Mouse (Mus musculus) cerebral cortex, adult 2 months (tissue): Measurements from ENCODE around the gene Robo2.

Experiments used
- WGBS: fragments of 180-500 bp; shearing (Covaris S2); methylation state at CpG from one replicate; pipeline ENCODE4 v1.1.7; 2018; 5-methylcytosine and 5-hydroxymethylcytosine counted together

Robo2 gene

DNA sequence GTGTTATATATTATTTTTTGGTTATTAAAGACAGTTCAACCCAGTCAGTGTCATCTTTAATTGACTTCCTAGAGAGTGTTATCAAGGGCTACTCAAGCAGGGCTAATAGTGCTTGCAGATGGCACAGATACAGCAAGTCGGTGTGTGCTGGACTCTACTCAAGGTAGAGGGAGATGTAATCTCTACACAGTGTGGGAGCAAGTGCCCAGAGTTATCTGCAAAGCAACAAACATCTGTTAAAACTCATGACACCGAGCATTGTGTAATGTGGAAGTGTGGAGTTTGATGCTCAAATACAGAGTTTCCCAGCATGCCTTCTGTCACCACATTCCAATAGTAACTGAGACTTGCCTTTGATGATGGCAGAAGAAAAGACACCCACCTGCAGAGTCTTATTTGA lies 345.7 kb downstream of the Robo2 start:
- WGBS = 69% methylated on average over 2 of the region's 2 CpGs

DNA sequence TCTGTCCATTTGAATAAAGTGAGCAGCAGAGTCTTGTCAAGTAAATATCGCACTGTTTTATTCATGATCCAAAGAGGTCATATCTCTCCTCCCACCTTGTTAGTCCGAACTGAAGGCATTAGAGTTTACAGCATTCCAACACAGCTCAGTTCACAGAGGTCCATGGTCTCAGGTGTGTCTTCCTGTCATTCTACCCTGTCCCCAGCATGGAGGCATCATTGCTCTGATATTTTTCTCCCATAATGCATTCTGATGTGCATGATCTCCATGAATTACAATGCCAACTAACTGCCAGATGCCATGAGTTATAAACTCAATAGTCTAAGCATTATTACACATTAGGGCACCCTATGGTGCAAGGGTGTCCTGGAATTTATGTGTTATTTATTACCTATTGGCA lies 354.7 kb downstream of the Robo2 start:
- WGBS = 89% methylated on average over 2 of the region's 2 CpGs

DNA sequence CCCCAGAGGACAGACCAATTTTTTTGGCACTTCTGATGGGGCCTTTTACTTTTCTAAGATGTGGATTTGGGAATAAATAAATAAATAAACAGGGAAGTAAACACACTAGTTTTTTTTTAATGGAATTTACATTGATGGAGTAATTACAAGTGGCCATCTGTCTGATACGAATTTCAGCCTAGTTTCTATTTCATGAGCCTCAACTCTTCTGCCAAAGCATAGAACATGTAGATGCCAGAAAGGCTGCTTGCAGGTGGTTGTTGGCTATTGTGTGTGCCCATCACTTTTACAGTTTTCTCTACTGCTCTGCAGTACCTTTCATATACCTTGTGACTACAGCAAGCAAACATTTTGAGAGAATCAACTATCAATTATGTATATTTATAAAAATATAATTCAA lies 355.4 kb downstream of the Robo2 start:
- WGBS = 55% methylated on average over 1 of the region's 1 CpGs

DNA sequence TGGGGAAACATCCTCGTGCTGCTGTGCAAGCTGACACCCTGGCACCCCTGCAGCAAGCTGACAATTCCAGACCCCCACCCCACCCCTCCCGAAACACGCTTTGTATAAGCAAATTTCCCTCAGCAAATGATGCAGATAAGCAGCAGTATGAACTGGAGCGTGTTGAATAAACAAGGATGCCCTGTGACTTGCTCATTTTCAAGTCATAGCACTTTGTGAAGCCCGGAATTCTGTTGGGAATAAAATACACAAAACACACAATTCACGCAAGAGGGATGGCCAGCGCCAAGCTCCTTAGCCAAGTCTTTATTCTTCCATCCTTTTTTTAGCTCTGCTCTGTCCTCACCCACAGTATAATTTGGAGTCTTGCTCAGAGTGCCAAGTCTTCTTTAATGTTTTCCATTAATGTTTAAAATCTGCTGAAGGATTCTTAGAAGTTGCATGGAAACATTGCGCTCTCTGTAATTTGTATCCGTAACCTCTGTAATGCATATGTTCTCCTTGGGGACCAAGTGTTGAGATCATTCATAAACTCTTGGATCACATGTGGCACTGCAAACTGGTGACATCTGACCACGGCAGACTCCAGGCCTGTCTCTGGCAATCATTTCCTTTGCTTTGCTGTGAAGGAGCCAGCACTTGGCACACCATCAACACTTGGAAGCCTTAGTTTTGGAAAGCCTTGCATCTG lies 356.4 kb downstream of the Robo2 start:
- WGBS = 27% methylated on average over 10 of the region's 10 CpGs

DNA sequence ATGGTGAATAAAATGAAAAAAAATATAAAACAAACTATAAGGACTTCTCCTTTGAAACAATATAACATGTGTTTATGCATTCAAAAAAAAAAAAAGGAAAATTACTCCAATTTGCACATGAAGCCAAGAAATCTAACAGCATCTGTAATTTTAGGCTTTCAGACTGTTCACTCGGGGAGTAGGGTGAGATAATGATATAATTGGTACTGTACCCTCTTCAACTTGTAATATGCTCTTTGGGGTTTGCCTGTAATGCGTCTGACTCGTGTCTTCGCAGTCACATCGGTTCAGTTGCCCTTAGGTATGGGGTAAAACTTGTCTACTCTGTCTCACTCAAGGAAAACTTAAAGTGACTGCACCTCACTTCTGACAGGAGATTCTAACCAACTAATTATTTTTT lies 362.2 kb downstream of the Robo2 start:
- 71% methylated on average over 5 of the region's 5 CpGs for WGBS

DNA sequence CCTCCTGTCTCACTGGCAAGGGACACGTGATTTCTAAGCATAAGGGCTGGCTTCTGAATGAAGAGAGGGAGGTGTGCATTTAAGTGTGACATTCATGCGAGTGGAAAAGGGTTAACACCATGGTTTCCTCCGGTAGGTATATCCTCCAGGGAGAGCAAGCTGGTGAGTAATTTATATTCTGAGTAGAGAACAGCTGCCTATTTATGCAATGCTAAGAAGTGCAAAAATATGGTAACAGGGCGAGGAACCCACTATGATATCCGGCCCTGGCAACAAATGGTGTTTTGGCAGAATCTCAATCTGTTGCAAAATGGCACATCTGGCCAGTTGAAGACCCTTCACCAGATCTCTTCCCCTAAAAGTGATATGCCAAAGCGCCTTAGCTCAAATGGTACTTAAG lies 362.6 kb downstream of the Robo2 start:
- 50% methylated on average over 6 of the region's 6 CpGs for WGBS

DNA sequence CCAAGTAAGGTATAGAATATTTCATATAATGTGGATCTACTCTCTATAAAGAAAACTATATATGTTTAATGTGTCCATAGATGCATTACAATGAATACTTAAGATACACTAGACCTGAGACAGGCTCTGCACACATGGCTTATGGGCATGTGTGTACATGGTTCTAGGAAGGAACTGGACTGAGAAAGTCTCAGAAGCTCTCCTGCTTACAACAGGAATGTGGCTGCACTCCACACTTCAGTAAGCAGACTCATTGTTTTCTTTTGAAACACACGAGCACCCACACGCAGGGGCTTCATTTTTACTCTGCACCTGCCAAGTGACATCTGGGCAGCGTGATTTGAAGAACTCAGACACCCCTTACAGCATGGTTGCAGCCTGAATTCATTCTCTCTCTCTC lies 364.4 kb downstream of the Robo2 start:
- 42% methylated on average over 3 of the region's 3 CpGs for WGBS

DNA sequence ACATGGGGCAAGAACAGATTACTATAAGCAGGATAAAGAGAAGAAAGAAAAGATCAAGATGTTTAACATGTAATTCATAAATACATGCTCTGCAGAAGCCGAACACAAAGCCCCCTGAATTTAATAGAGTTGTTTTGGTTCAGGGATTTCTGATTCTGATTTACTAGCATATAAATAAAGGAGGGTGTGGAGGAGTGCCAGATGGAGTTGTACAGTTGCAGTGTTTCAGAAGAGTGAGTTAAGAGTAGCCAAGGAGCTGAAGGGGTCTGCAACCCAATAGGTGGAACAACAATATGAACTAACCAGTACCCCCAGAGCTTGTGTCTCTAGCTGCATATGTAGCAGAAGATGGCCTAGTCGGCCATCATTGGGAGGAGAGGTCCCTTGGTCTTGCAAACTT lies 370.8 kb downstream of the Robo2 start:
- WGBS = 82% methylated on average over 2 of the region's 2 CpGs

DNA sequence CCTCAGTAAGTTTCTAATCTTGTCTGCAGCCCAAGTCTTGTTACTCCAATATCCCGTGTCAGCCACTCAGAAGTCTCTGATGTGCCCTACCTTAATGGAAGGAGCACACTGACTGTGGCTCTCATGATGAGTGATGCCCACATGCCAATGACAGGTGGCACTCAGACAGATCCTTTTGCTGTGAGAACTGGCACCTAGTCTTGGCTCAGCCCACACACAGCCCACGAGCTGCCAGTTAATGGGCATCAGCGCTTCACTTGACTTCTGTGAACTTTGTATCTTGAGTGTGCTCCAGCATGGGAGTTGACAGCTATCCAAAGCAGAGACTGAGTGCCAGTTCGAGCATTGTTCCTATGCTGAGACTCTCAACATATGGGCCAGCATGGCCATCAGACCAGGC lies 383.8 kb downstream of the Robo2 start:
- 63% methylated on average over 4 of the region's 4 CpGs for whole genome bisulfite sequencing

DNA sequence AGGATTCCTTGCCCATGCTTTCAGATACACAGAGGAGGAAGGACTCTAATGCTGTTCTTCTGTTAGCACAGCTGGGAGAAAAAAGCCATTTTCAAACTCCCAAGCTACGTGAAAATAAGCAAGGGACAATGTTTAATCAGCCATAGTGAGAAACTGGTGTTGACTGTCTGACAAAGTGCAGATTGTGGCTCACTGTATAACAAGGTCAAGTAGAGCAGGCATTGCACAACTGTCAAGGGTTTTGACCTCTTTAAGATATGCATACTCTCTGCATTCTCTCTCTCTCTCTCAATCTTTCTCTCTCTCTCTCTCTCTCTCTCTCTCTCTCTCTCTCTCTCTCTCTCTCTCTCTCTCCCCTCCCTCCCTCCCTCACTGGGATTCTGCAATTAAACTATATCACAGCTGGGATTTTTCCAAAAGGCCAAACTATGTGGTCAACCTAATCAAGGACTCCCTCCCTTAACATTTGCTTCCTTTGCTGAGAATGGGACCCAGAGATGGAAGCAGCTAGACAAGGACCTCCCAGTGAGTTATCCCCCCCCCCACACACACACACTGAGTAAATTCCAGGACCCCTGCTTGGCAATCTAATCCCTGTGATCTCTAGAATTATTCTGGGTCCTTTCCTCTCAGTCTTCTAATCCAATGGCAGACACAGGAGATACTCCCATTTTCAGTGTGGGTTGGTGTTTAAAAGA lies 389.2 kb downstream of the Robo2 start:
- 56% methylated on average over 1 of the region's 1 CpGs for WGBS

DNA sequence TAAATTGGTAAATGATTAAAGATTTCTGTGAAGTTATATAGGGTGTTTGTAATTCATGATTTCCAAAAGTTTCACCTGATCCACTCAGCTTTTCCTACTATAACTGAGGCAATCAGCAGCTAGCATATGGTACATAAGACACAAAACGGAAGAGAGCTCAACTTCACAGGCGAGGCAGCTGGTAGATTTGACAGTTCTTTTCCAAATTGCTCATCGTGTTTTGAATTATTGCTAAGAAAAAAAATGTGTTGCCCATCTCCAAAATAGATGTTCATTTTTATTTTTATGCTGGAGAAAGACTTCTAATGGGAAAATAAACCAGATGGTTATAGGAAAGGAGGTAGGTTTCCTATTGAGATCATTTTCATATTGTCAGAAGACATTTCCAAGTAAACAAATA lies 405.9 kb downstream of the Robo2 start:
- 41% methylated on average over 3 of the region's 3 CpGs for WGBS

DNA sequence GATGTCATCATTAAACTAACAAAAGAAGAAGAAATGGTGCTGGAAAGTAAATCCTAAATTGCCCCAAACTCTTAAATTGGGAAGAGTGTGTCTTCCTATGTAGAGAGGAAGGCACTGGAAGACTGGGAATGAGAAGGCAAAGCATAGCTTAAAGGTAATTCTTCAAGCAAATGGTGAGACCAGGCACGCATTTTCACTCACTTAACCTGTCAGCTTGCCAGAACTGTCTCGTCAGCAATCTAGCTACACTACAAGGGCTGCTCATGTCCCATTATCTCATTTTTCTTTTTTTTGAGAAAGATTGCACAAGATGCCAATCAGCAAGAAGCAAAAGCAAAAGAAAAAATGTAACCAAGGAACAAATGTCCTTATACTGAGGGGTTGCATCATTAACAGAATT lies 410.3 kb downstream of the Robo2 start:
- WGBS = 69% methylated on average over 2 of the region's 2 CpGs

DNA sequence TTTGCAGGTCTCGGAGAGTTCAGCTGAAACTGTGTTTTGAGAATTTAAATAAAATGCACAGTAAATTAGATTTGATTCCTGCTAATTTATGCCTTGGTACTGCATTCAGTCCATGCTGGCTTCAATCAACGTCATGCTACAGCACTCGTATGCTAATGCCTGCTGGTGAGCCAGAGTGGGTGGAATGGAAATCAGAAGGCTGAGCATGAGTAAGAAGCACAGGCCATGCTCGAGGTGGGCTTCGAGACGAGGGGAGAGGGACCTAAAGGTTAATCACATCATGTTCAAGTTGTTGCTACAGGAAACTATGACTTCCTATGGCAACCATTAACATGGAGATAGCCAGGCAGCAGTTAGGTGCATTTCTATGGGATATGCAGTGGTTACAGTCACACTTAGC lies 420.4 kb downstream of the Robo2 start:
- 43% methylated on average over 6 of the region's 6 CpGs for WGBS

DNA sequence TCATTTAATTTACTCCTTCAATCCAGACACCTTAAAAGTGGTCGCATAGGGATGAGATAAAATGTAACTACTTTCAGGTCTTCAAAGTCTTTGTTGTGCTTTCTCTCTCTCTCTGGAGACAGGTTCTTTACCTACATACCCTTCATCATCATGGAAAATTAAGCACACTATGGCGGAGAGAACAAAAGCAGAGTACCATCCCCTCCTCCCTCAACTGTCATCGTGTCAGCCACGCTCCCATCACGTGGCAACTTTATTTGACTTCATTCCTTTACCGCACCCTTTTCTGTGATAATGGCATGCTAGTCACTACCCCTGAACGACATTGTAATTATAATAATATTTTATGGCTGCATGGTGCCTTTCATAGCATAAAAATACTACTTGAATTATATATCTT lies 442.1 kb downstream of the Robo2 start:
- WGBS = 91% methylated on average over 7 of the region's 7 CpGs

DNA sequence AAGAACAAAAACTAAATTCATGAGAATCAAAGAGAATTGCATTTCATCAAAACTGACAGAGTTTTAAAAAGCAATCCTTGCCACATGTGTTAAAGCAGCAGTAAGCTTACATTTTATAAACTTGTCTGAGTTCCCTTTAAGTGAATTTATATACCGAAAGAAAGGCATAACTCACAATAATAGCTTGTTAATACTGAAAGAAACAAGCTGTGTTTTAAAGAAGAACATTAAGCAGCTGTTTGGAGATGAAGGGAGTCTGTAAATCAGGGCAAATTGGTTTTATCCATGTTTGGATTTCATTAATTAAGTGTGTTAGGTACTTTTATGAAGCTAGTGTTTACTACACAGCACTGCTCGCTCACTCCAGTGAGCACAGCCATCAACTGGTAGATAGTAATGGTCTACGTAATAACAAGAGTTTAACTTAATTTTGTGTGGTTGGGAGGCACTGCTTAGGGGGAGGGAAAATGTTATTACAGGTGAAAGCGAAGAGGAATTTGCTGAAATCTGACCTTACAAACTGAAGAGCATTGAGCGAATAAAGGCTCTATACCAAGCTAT lies 447.2 kb downstream of the Robo2 start:
- 89% methylated on average over 5 of the region's 5 CpGs for WGBS

DNA sequence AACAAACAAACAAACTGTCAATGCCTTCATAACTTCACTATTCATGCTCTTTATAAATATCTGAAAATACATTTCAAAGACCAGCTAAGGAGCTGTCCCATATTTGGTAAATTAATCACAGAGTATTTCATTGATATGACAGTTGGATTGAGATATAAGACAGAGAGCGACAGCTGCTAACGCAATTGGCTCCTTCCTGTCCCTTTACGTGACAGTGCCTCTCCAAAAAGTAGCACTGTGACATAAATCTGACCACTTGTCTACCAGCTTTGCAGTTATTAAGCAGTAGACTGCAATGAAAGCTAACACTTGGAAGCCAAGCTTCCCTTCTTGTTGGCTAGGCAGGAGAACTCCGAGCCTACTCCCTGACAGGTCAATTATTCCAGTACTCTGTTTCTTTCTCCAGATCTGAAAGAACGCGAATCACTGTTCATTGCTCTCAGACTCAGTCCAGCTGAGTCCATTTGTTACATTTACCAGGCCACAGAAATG lies 452.1 kb downstream of the Robo2 start:
- 72% methylated on average over 6 of the region's 6 CpGs for WGBS

DNA sequence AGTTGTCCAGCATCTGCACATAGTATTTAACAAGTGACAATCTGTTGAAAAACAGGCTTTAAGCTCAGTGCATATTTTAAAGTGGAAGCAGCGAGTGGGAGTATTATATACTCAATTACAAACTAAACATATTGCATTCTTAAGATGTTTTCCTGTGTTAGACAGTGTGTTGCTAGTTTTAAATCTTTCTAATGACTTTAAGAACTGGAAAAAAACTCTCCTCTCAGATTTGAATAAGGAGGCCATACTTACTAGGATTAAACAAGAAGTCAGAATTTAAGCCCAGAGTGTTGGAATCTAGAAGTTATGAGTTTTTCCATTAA lies 453.1 kb downstream of the Robo2 start:
- WGBS = 77% methylated on average over 1 of the region's 1 CpGs

DNA sequence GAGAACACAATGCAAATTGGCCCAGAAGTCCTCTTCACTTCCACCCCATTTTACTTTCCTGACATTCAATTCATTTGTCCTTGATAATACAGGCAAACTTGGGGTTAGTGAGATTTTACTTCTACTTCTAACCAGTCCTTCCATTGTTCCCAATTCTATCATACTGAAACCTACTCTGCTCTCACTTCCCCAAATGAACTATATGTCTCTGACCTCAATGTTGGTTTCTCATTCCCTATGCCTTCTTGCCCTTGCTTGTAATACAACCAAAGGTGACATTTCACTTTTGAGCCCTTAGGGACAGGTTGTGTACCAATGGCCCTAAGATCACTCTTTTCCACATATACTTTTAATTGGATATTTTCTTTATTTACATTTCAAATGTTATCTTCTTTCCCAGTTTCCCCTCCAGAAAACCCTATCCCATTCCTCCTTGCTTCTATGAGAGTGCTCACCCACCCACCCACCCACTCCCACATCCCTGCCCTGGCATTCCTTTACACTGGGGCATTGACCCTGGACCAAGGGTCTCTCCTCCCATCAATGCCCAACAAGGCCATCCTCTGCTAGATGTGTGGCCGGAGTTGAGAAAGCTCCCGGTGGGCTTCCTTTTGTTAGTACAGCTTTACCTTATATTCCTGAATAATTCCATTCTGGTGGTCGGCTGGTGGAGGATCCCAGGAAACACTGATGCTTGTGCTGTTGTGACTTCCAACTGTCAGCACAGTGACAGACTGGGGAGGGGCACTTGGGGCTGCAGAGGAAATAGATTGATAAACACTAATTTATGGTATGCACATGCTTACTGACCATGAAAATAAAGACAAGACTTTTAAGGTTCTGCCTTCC lies 453.7 kb downstream of the Robo2 start:
- WGBS = 77% methylated on average over 3 of the region's 3 CpGs

DNA sequence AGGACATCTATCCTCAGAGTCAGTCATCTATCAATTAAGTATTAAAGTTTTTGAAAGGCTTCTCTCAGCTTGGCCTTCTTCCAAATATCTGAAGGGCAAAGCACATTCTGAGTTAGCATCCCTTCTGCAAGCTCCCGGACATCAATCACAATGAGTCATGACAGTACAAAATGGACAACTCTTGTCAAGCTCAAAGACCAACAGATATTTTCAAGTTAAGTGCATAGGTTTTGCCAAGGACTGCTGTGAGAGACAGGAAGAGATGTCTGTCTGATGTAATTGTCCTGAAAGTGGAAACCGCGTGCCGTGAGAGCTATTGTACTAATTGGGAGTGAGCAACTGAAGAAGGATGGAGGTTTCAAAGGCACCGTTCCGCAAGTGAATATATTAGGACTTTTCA lies 465.5 kb downstream of the Robo2 start:
- WGBS = 86% methylated on average over 6 of the region's 6 CpGs

DNA sequence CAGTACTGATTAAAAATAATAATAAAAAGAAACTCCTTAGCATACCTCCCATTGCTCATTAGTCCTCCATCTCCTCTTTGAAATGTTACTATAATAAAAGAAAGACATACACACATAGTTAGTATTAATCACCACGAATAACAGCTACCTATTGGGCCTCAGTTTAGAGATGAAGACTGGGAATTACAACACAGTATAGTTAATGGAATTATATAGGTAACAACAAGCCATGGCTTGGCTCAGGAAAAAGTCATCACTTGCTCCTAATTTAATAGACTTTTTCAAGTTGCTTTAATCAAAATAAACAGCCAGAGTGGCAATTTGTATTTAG lies 471.4 kb downstream of the Robo2 start:
- WGBS = 48% methylated on average over 1 of the region's 1 CpGs

DNA sequence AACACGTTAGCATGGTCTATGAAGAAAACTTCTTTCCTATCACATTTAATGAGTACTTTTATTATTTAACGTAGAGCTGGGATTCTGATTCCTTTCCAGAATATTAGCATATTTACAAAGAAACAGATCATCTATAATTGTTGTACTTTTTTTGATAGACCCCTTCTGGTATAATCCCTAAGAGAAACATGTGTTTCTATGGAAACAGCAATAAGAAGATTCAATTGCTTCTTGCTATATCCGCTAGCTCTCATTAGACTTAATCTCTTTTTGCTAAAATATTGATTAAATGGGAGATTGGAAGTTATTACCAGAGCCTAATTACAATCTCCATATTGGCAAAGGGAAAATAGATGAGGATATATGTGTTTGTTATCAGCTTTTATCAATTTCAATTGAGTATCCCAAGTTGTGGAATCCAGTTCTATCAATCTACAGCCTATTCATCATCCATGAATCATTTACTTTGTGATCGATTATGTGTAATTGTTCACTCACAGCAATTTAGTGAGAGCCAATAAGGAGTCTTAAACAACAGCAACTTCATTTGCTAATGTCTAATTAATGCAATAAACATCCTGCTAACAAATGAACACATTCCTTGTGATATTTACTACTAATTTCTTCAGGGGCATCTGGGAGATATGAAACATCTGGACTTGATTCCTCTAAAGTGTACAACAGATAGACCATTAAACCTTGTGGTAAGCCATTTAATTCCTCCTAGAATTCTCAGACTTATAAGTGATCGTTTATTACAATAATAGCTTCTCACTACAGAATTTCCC lies 472.0 kb downstream of the Robo2 start:
- 72% methylated on average over 5 of the region's 5 CpGs for WGBS

DNA sequence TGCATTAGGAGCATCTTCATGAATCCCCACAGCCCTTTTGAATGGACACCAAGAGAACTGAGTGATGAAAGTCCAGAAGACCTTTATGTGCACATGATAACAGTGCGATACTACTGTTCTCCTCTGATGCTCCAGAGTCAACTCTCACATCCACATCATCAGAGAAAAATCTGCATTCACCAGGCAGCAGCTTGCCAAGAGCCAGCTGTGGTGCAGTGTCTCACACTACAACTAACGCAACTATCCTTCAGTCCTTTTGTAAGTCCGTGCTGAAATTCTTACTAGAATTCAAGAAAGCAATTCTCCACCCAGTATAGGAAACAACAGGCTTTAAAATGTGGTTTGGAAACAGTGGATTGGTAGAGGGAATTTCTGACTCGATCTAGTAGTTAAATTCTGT lies 481.3 kb downstream of the Robo2 start:
- WGBS = 83% methylated on average over 4 of the region's 4 CpGs
